In the genomic region with DNA sequence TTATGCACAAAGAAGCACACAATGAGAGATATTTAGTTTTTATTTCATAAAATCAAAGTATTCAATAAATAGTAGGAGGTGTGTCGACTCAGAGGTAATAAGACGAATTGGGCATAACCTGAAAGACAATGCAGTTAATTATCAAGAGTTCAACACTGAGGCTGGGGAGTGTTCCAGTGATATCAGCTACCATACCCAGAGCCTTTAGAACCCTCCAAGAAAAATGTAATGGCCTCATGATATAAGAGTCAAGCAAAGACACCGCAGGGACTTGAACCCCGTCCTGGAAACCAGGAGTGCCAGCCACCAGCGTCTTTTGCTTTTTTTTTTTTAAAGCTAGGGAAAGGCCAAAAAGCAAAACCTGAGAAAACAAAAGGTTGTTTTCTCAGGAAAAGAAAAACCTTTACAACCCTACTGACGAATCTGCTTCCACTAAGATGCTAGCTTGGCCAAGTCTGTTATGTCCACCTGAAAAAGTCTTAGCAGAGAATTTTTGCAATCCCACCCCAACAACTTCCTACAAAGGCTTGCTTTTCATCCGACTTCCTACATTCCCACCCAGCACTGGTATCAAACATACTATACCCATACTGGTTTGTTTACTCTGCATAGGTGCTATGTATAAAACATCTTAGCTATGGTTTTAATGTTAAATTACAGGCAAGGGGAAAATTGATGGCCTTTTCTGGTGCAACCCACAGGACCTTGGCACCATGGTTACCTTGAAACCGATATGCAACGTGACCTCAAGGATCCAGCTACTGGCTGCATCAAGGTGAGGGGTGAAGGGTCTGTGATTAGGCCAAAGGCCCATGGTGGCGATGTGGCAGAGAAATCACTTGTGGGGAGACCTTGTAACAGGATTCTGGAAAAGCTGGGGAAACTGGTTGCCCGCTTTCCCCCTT, we compare ENCODE assay signal across 9 mouse cellular contexts. TPM values are rescaled to one million over a fixed set of nuclear protein-coding genes. Genes with fewer than 3 reads are reported as not detected.
A peak's percentile ranks its signal among the peaks of the same experiment; 100 is the strongest.
DNase-seq lines count a peak whose midpoint lies in the region; ATAC-seq and TF ChIP-seq lines count a peak whose summit lies in the region.
"Had no signal": no experiment of that assay in that cellular context is flagged by ENCODE, and none has a peak within 500 bp of the region (broad histone marks: within the 10 kb centered on the region; RNA-seq: fewer than 3 reads in every experiment).

No protein-coding gene starts in this region.

- peak overlapping the region; percentile 49 for H3K27ac ChIP-seq in testis, adult 2 months (ENCODE audit: control insufficient read depth, insufficient read depth, low read depth, low read length)
- H3K27ac ChIP-seq in limb, embryonic 11.5 days (replicated peaks; ENCODE audit: low read depth, low read length): no peak overlapping the region
- peak overlapping the region; percentile 2; the same call in 1 of the 2 replicates for H3K27ac ChIP-seq in small intestine, adult 2 months (ENCODE audit: insufficient read depth, low read depth, low read length)

- DNase-seq in cerebellum, adult 9-10 months: peak; percentile 31
- no peak for DNase-seq in cerebellum, adult 9-11 months
- DNase-seq in testis, postnatal 14 days (ENCODE audit: low spot score): no peak
- DNase-seq in limb, embryonic 11.5 days (ENCODE audit: low spot score): no peak
- no peak for DNase-seq in gastrocnemius, adult 8-10 months (ENCODE audit: low spot score in 2 of 2)
- no peak for DNase-seq in gastrocnemius, postnatal 10 days

- WGBS in limb, embryonic 11.5 days: 80% methylated on average over 11 of the region's 11 CpGs
- WGBS in small intestine, adult 2 months: 50% methylated on average over 11 of the region's 11 CpGs

- peak overlapping the region; percentile 27 for H3K4me3 ChIP-seq in testis, adult 2 months (ENCODE audit: control insufficient read depth, low read depth, low read length)
- 0 out of 2 replicates have a peak overlapping the region, but pooled peaks have one; percentile 63 for H3K4me3 ChIP-seq in limb, embryonic 11.5 days (ENCODE audit: low read depth, low read length)
- peak overlapping the region; percentile 28 for H3K4me3 ChIP-seq in small intestine, adult 2 months (ENCODE audit: low read depth, low read length)

- peak; percentile 34; the same call in 1 of the 2 replicates for TF ChIP-seq POLR2A in testis, adult 2 months (IDR thresholded peaks at IDR 0.05; ENCODE audit: control insufficient read depth, low read depth, low read length)
- no peak for TF ChIP-seq POLR2A in small intestine, adult 2 months (IDR thresholded peaks at IDR 0.05; ENCODE audit: low read depth, low read length)

- peaks cover 5% of the 10 kb centered on the region for H3K36me3 ChIP-seq in testis, adult 2 months (ENCODE audit: control insufficient read depth, insufficient read depth, low read length)
- peaks cover 17% of the 10 kb centered on the region for H3K36me3 ChIP-seq in limb, embryonic 11.5 days (ENCODE audit: control insufficient read depth, insufficient read depth, low read length)
- peaks cover 49% of the 10 kb centered on the region for H3K36me3 ChIP-seq in small intestine, adult 2 months (ENCODE audit: control insufficient read depth, insufficient read depth, low read length)

- no peak overlapping the region for H3K9ac ChIP-seq in limb, embryonic 11.5 days (ENCODE audit: low read length)

- peak overlapping the region; percentile 66; the same call in 1 of the 2 replicates for H3K4me2 ChIP-seq in limb, embryonic 11.5 days (ENCODE audit: low read depth, severe bottlenecking)

- no peak for TF ChIP-seq CTCF in testis, adult 2 months (IDR thresholded peaks at IDR 0.05; ENCODE audit: control insufficient read depth, insufficient read depth, insufficient replicate concordance, low read depth, low read length)
- no peak for TF ChIP-seq CTCF in small intestine, adult 2 months (IDR thresholded peaks at IDR 0.05; ENCODE audit: extremely low read depth, insufficient read length, insufficient replicate concordance, low read depth, low read length)

- ATAC-seq in limb, embryonic 11.5 days (ENCODE audit: insufficient number of reproducible peaks, low FRiP score, low TSS enrichment, low read depth): no peak

- H3K27me3 ChIP-seq in testis, adult 2 months (ENCODE audit: control insufficient read depth, insufficient read depth, low read length): no peaks in the 10 kb centered on the region
- no peaks in the 10 kb centered on the region for H3K27me3 ChIP-seq in limb, embryonic 11.5 days (ENCODE audit: control insufficient read depth, insufficient read depth, low read length)
- H3K27me3 ChIP-seq in small intestine, adult 2 months (ENCODE audit: control insufficient read depth, insufficient read depth, low read length): no peaks in the 10 kb centered on the region
- H3K27me3 ChIP-seq: Patski had no signal

- H3K4me1 ChIP-seq in testis, adult 2 months (ENCODE audit: control insufficient read depth, insufficient read depth, low read length): peaks cover 2% of the 10 kb centered on the region
- peaks cover 6% of the 10 kb centered on the region for H3K4me1 ChIP-seq in limb, embryonic 11.5 days (ENCODE audit: control insufficient read depth, insufficient read depth, low read length)
- no peaks in the 10 kb centered on the region; the same call in 1 of the 2 replicates for H3K4me1 ChIP-seq in small intestine, adult 2 months (ENCODE audit: control insufficient read depth, insufficient read depth, insufficient read length, low read length)

- no peaks in the 10 kb centered on the region for H3K9me3 ChIP-seq in limb, embryonic 11.5 days (ENCODE audit: control insufficient read depth, low read length)

RNA-seq across cellular contexts. Expression of a gene that starts 24.7 kb away (rescaled TPM):
- polyA plus RNA-seq in testis, adult 2 months (2012; rRNA removed): 43.1 and 46.7 TPM in 2 replicates
- polyA plus RNA-seq in limb, embryonic 11.5 days (2014; fragmentation: Nextera tagmentation; extraction: Ambion mirVana): 65.8 and 66.6 TPM in 2 replicates
- 37.1 and 52.5 TPM in 2 replicates for polyA plus RNA-seq in small intestine, adult 2 months (2012; rRNA removed)
- 10 to 100 TPM; 71.4 to 91.0 (median 82.6) TPM for total RNA-seq in gastrocnemius, adult 8-10 months (2022)
- total RNA-seq in gastrocnemius, postnatal 10 days (2021): 10 to 100 TPM; 56.0 to 59.6 TPM

RNA-seq across cellular contexts. Expression of a gene that starts 55.2 kb away (rescaled TPM):
- 7.6 and 8.1 TPM in 2 replicates for polyA plus RNA-seq in testis, adult 2 months (2012; rRNA removed)
- 3.0 and 9.7 TPM in 2 replicates for polyA plus RNA-seq in limb, embryonic 11.5 days (2014; fragmentation: Nextera tagmentation; extraction: Ambion mirVana)
- polyA plus RNA-seq in small intestine, adult 2 months (2012; rRNA removed): 28.2 and 30.2 TPM in 2 replicates
- 10 to 100 TPM; 32.6 to 42.8 (median 39.2) TPM for total RNA-seq in gastrocnemius, adult 8-10 months (2022)
- total RNA-seq in gastrocnemius, postnatal 10 days (2021): 100 to 1,000 TPM in 1 of 2 experiments, 10 to 100 TPM in 1; 88.0 to 113 TPM
